Mouse (Mus musculus): ENCODE measurements around the gene 4930556J24Rik. TPM values are rescaled to one million over a fixed set of nuclear protein-coding genes. Genes with fewer than 3 reads are reported as not detected.

Gene 4930556J24Rik
- polyA plus RNA-seq, 1 experiment from 2014 or later = 0.23 TPM

DNA sequence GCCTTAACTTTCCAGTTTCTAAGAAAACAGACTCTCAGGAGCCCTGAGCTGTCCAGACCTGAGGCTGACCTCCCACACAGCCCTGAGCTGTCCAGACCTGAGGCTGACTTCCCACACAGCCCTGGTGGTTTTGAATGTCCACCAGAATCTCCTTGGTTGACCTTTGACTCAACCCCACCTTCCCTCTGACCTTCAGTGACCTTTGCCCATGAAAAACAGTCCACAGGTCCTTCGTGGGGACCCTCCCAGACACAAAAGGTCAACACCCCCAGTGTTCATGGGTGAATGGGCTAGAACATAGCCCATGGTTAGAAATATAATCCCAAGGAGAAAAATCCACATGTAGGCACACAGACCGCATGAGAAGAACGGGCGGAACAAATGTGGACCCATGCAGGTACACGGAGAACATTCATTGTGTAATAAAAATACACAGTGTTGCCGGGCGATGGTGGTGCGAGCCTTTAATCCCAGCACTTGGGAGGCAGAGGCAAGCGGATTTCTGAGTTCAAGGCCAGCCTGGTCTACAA is 42.8 kb downstream of the 4930556J24Rik start:
- no peak overlapping the region for H3K4me3 ChIP-seq
- no peak for ATAC-seq (replicated peaks)
- peaks cover 16% of the 10 kb centered on the region for H3K4me1 ChIP-seq
- H3K36me3 ChIP-seq (replicated peaks) = no peaks in the 10 kb centered on the region
- no peak overlapping the region for H3K9ac ChIP-seq
- WGBS = 81% methylated on average over 9 of the region's 9 CpGs
- no peak overlapping the region for H3K4me2 ChIP-seq
- H3K27me3 ChIP-seq (replicated peaks) = no peaks in the 10 kb centered on the region
- H3K27ac ChIP-seq = no peak overlapping the region
- no peaks in the 10 kb centered on the region for H3K9me3 ChIP-seq

DNA sequence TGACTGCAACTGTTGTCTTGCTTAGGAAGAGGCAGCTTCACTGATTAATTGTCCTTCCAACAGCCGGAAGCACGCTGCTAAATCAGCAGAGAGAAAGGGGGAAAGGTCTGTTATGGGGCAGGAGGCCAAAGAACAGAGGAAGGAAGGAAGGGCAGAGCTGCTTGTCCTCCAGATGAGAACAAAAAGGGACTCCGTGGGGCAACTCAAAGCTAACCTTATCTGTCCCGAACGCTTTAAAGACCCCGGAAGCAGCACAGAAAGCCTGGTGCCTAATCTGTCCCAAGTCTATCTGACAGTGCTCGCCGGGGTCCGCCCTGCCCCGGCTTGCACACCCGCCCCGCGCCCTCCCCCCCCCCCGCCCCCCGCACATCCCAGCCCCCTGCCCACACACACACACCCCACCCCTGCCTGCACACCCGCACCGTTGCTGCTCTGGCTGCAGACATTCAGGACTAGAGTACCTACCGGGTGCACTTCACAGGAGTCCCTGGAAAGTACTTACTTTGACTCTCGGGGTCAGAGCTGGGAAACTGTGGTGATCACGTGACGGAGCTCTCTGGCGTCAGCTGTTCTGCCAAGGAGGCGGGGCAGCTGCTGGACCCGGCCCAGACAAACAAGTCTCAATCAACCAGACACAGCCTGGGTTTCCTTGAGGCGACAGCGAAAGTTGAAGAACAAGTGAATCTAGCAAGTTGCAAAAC is 44.9 kb downstream of the 4930556J24Rik start, which contains the start of gene Tcn2:
Tcn2 (minus strand) TSS at position 649 of the 701 bp plus-strand sequence.
- peak; percentile 83 for ATAC-seq (replicated peaks)
- no peak within 1 kb of the TSS for H3K27ac ChIP-seq
- H3K4me2 ChIP-seq = peak within 1 kb of the TSS; percentile 79
- no peaks in the 10 kb centered on the region for H3K9me3 ChIP-seq
- peak within 1 kb of the TSS; percentile 43 for H3K4me3 ChIP-seq
- H3K9ac ChIP-seq = peak within 1 kb of the TSS; percentile 25; the same call in 1 of the 2 replicates
- WGBS = under 1% methylated on average over 24 of the region's 26 CpGs
- peaks cover 16% of the 10 kb centered on the region for H3K4me1 ChIP-seq
- no peaks in the 10 kb centered on the region for H3K36me3 ChIP-seq (replicated peaks)
- no peaks in the 10 kb centered on the region for H3K27me3 ChIP-seq (replicated peaks)

- Histone ChIP-seq H3K27me3 (replicated peaks) (no peaks in the 10 kb centered on the region), H3K36me3 (replicated peaks) (no peaks in the 10 kb centered on the region), H3K9me3 (no peaks in the 10 kb centered on the region), H3K27ac (no peak overlapping the region), H3K9ac (peak overlapping the region; percentile 25; the same call in 1 of the 2 replicates), H3K4me1 (peaks cover 16% of the 10 kb centered on the region), H3K4me2 (peak overlapping the region; percentile 79), H3K4me3 (peak overlapping the region; percentile 43)
- WGBS = 32% methylated on average over 6 of the region's 6 CpGs
- ATAC-seq (replicated peaks) = 0 out of 2 replicates have a peak, but pooled peaks have one; percentile 52
These were observed 45.6 kb downstream of the 4930556J24Rik start for GRCm38 (mm10) chr11:3930931-3931330.

- WGBS = 82% methylated on average over 4 of the region's 4 CpGs
- Histone ChIP-seq H3K27ac (no peak overlapping the region), H3K4me2 (no peak overlapping the region), H3K36me3 (replicated peaks) (no peaks in the 10 kb centered on the region), H3K9me3 (no peaks in the 10 kb centered on the region), H3K4me3 (no peak overlapping the region), H3K9ac (no peak overlapping the region), H3K27me3 (replicated peaks) (no peaks in the 10 kb centered on the region), H3K4me1 (peaks cover 16% of the 10 kb centered on the region)
- ATAC-seq (replicated peaks) = no peak
These were observed 46.6 kb downstream of the 4930556J24Rik start for GRCm38 (mm10) chr11:3930019-3930418.

GRCm38 (mm10) chr11:3925916-3926315 is 50.7 kb downstream of the 4930556J24Rik start:
- no peak for ATAC-seq (replicated peaks)
- no peaks in the 10 kb centered on the region for H3K36me3 ChIP-seq (replicated peaks)
- H3K4me3 ChIP-seq = no peak overlapping the region
- 95% methylated on average over 10 of the region's 10 CpGs for WGBS
- no peaks in the 10 kb centered on the region for H3K9me3 ChIP-seq
- no peak overlapping the region for H3K27ac ChIP-seq
- peaks cover 2% of the 10 kb centered on the region for H3K4me1 ChIP-seq
- no peaks in the 10 kb centered on the region for H3K27me3 ChIP-seq (replicated peaks)
- H3K9ac ChIP-seq = no peak overlapping the region
- H3K4me2 ChIP-seq = no peak overlapping the region

DNA sequence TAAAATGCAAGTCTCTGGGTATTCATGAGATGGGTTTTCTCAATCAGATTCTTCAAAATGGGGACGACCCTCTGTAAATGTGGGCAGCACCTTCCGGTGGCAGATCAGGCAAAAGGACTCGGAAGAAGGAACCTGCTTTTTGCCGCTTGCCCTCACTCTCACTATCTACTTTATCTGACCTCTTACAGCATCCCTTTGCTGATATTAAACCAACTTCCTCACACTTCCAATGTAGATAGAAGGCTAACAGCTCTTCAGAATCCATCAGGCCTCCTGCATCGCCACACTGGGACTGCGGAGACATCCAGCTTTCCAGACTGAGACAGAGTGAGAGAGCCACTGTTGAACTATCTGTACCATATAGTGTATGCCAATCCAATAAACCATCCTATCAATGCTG is 53.8 kb downstream of the 4930556J24Rik start:
- no peak for ATAC-seq (replicated peaks)
- no peaks in the 10 kb centered on the region for H3K4me1 ChIP-seq
- H3K9ac ChIP-seq = no peak overlapping the region
- no peaks in the 10 kb centered on the region for H3K27me3 ChIP-seq (replicated peaks)
- H3K4me3 ChIP-seq = no peak overlapping the region
- H3K27ac ChIP-seq = no peak overlapping the region
- no peaks in the 10 kb centered on the region for H3K36me3 ChIP-seq (replicated peaks)
- 95% methylated on average over 6 of the region's 6 CpGs for WGBS
- no peaks in the 10 kb centered on the region for H3K9me3 ChIP-seq
- H3K4me2 ChIP-seq = no peak overlapping the region

DNA sequence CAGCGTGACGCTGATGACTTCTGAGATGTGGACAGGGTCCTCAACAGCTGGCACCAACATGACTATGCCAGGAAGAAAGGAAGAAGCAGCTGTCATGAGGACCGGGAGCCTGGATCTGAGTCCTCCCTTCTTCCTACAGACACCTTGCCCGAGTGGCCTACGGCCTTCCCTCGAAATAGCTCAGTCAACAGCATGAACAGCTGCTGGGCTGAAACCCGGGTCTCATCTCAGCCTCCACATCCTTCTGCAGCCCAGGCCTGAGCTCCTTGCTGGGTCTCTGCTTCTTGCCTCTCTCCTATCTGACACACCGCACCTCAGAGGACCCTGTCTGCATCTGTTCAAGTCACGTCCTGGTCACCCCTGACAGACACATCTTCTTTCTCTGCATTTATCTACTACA is 54.5 kb downstream of the 4930556J24Rik start:
- H3K4me1 ChIP-seq = no peaks in the 10 kb centered on the region
- H3K4me2 ChIP-seq = no peak overlapping the region
- no peaks in the 10 kb centered on the region for H3K27me3 ChIP-seq (replicated peaks)
- H3K9me3 ChIP-seq = no peaks in the 10 kb centered on the region
- WGBS = 94% methylated on average over 9 of the region's 9 CpGs
- no peak for ATAC-seq (replicated peaks)
- no peaks in the 10 kb centered on the region for H3K36me3 ChIP-seq (replicated peaks)
- no peak overlapping the region for H3K27ac ChIP-seq
- H3K4me3 ChIP-seq = no peak overlapping the region
- no peak overlapping the region for H3K9ac ChIP-seq

DNA sequence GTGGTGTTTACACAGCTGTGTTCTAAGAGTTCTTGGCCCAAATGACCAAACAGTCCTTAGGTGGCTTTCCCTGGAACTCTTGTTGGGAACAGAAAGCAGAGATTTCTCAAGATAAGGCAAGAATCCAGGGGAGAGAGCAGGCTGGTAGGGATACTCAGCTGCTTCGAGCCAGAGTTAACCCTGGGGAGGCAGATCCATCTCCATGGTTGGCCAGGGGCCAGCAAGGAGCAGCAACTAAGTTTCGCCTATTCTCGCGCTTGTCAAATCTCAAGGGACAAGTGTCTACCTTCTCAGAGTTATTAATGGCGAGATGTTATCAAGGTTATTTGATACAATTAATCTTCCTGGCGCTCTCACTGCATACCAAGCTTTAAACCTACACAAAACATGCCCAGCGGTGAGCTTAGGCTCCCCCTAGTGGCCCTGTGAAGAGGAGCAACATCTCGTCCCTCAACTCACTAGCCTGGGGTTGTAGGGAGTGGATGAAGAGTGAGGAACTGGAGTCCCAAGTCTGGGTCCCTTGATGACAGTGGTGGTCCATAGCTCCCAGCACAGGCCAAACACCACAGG is 55.2 kb downstream of the 4930556J24Rik start:
- Histone ChIP-seq H3K36me3 (replicated peaks) (no peaks in the 10 kb centered on the region), H3K4me2 (no peak overlapping the region)
- no peak for ATAC-seq (replicated peaks)

DNA sequence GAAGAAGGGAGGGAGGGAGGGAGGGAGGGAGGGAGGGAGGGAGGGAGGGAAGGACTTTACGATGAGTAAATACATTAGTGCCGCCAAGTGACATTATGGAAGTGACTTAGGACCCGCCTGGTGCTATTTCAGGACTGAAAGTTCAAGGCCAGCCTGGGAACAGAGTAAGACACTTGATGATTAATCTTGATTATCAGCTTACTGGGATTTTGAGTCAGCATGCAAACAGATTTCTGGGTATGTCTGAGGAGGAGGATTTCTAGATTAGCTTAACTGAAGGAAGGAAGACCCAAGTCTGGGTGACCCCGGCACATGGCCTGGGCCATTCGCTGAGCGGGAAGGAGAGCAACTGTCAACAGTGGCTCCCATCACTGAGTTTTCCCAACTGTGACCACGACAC is 56.1 kb downstream of the 4930556J24Rik start:
- Histone ChIP-seq H3K4me3 (no peak overlapping the region), H3K4me1 (no peaks in the 10 kb centered on the region), H3K27me3 (replicated peaks) (0 out of 2 replicates have a peak, but pooled peaks cover 4% of the 10 kb centered on the region), H3K36me3 (replicated peaks) (no peaks in the 10 kb centered on the region), H3K4me2 (no peak overlapping the region), H3K9me3 (no peaks in the 10 kb centered on the region), H3K27ac (no peak overlapping the region), H3K9ac (no peak overlapping the region)
- 95% methylated on average over 7 of the region's 7 CpGs for WGBS
- ATAC-seq (replicated peaks) = no peak

More for the DNA sequence above, 55.2 kb downstream of the 4930556J24Rik start:
- H3K4me3 ChIP-seq = no peak overlapping the region
- no peak overlapping the region for H3K9ac ChIP-seq
- no peak overlapping the region for H3K27ac ChIP-seq
- H3K9me3 ChIP-seq = no peaks in the 10 kb centered on the region
- H3K27me3 ChIP-seq (replicated peaks) = no peaks in the 10 kb centered on the region
- H3K4me1 ChIP-seq = no peaks in the 10 kb centered on the region
- WGBS = 30% methylated on average over 8 of the region's 8 CpGs

- H3K4me3 ChIP-seq = no peak overlapping the region
- no peak overlapping the region for H3K27ac ChIP-seq
- no peak for ATAC-seq (replicated peaks)
- no peaks in the 10 kb centered on the region for H3K9me3 ChIP-seq
- WGBS = 57% methylated on average over 1 of the region's 1 CpGs
- 0 out of 2 replicates have a peak, but pooled peaks cover 4% of the 10 kb centered on the region for H3K27me3 ChIP-seq (replicated peaks)
- no peak overlapping the region for H3K9ac ChIP-seq
- no peak overlapping the region for H3K4me2 ChIP-seq
- no peaks in the 10 kb centered on the region for H3K36me3 ChIP-seq (replicated peaks)
- peaks cover 6% of the 10 kb centered on the region; the same call in 1 of the 2 replicates for H3K4me1 ChIP-seq
These were observed 57.8 kb downstream of the 4930556J24Rik start for GRCm38 (mm10) chr11:3918738-3919137.

- peak within 1 kb of the TSS; percentile 73 for H3K4me3 ChIP-seq
- peak within 1 kb of the TSS; percentile 83 for H3K27ac ChIP-seq
- H3K27me3 ChIP-seq (replicated peaks) = 0 out of 2 replicates have a peak, but pooled peaks cover 4% of the 10 kb centered on the region
- H3K36me3 ChIP-seq (replicated peaks) = no peaks in the 10 kb centered on the region
- peak within 1 kb of the TSS; percentile 65 for H3K9ac ChIP-seq
- ATAC-seq (replicated peaks) = peak; percentile 78
- under 1% methylated on average over 27 of the region's 28 CpGs for WGBS
- H3K4me2 ChIP-seq = peak within 1 kb of the TSS; percentile 97
- H3K4me1 ChIP-seq = peaks cover 46% of the 10 kb centered on the region
- no peaks in the 10 kb centered on the region for H3K9me3 ChIP-seq
These were observed 62.3 kb downstream of the 4930556J24Rik start, which contains the start of gene Slc35e4 for GRCm38 (mm10) chr11:3914109-3914840. Gene Slc35e4 (minus strand): TSS chr11:3914664.
